Mouse (Mus musculus) ovary, postnatal 14 days (tissue): ENCODE data around the gene Adam8.

Experiments used
- DNase-seq: peaks from one replicate; pipeline ENCODE4 v3.0.0; 2022; ENCODE audit warnings: low spot score

The Adam8 gene

GRCm38 (mm10) chr7:139946032-139946431 is 46.3 kb downstream of the Adam8 start:
- DNase-seq = no peak

- DNase-seq = no peak
Measured at GRCm38 (mm10) chr7:139945516-139945915, 46.8 kb downstream of the Adam8 start.

GRCm38 (mm10) chr7:139944291-139945240 is 47.8 kb downstream of the Adam8 start:
- no peak for DNase-seq

- no peak for DNase-seq
Measured at GRCm38 (mm10) chr7:139943674-139944281, 48.6 kb downstream of the Adam8 start, which contains the start of gene Utf1. TSS of gene Utf1 (plus strand) at chr7:139943789.

- no peak for DNase-seq
Measured at GRCm38 (mm10) chr7:139940476-139941209, 51.7 kb downstream of the Adam8 start.

- DNase-seq = no peak
Measured at GRCm38 (mm10) chr7:139937810-139938209, 54.6 kb downstream of the Adam8 start.

- no peak for DNase-seq
Measured at GRCm38 (mm10) chr7:139937138-139937537, 55.2 kb downstream of the Adam8 start.

- no peak for DNase-seq
Measured at GRCm38 (mm10) chr7:139936705-139937104, 55.7 kb downstream of the Adam8 start.

GRCm38 (mm10) chr7:139930732-139931131 is 61.6 kb downstream of the Adam8 start:
- DNase-seq = no peak
